ENCODE assay signal across 14 mouse cellular contexts in the genomic region with DNA sequence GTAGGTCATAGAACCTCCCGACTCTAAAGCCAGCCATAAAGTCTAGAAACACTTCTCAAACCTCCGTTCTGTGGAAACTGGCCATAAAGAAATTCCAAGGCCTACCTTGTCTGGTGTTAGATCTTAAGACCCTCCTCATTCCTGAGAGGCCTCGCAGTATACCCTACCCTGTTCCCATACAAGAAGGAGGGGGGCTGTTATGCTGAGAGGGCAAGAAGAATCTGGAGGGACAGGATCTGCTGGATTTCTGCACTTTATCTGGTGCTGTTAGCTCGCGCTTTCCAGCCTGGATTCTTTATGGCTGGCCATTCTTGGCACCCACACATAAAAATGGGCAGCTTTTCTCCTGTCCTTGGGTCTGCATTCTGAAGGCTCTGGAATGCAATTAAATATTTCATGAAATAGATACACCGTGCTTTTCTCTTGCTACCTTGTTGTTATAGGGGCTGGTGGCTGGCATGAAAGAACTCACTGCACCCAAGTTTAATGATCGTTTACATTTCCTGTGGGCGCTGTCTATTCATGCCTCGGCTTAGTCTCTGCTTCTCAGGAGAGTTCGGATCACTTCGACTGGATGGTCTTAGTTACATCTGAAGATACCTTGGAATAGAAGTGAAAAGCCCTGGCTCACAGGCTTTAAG. TPM values are rescaled to one million over a fixed set of nuclear protein-coding genes. Genes with fewer than 3 reads are reported as not detected.
DNase-seq lines count a peak whose midpoint lies in the region; ATAC-seq lines count a peak whose summit lies in the region.
"Had no signal": no experiment of that assay in that cellular context is flagged by ENCODE, and none has a peak within 500 bp of the region (broad histone marks: within the 10 kb centered on the region; RNA-seq: fewer than 3 reads in every experiment).

No protein-coding gene starts in this region.

- WGBS in embryonic facial prominence, embryonic 13.5 days: 61% methylated on average over 11 of the region's 11 CpGs
- WGBS in forebrain, embryonic 12.5 days: 78% methylated on average over 11 of the region's 11 CpGs

- H3K4me2 ChIP-seq in embryonic facial prominence, embryonic 13.5 days: peak overlapping the region; percentile 11; the same call in 1 of the 2 replicates
- H3K4me2 ChIP-seq in forebrain, embryonic 12.5 days: no peak overlapping the region
- H3K4me2 ChIP-seq: liver, embryonic 13.5 days; midbrain, embryonic 12.5 days had no signal

- peak overlapping the region; percentile 74 for H3K27ac ChIP-seq in embryonic facial prominence, embryonic 13.5 days
- H3K27ac ChIP-seq in forebrain, embryonic 12.5 days: no peak overlapping the region
- H3K27ac ChIP-seq: hindbrain, postnatal 0 days; liver, embryonic 13.5 days; midbrain, embryonic 12.5 days had no signal

- H3K9me3 ChIP-seq in embryonic facial prominence, embryonic 13.5 days: no peaks in the 10 kb centered on the region
- H3K9me3 ChIP-seq in forebrain, embryonic 12.5 days: no peaks in the 10 kb centered on the region
- H3K9me3 ChIP-seq: liver, embryonic 13.5 days; midbrain, embryonic 12.5 days had no signal

- H3K4me3 ChIP-seq in embryonic facial prominence, embryonic 13.5 days: no peak overlapping the region
- H3K4me3 ChIP-seq in forebrain, embryonic 12.5 days (replicated peaks): no peak overlapping the region
- H3K4me3 ChIP-seq: liver, embryonic 13.5 days; midbrain, embryonic 12.5 days had no signal

- H3K27me3 ChIP-seq in embryonic facial prominence, embryonic 13.5 days: no peaks in the 10 kb centered on the region
- H3K27me3 ChIP-seq in forebrain, embryonic 12.5 days: no peaks in the 10 kb centered on the region
- H3K27me3 ChIP-seq: liver, embryonic 13.5 days; midbrain, embryonic 12.5 days had no signal

- H3K4me1 ChIP-seq in embryonic facial prominence, embryonic 13.5 days: peaks cover 20% of the 10 kb centered on the region
- no peaks in the 10 kb centered on the region for H3K4me1 ChIP-seq in forebrain, embryonic 12.5 days
- H3K4me1 ChIP-seq: liver, embryonic 13.5 days had no signal

- peak; percentile 69 for DNase-seq in heart, adult 11 months
- DNase-seq in heart, adult 9 months (ENCODE audit: low spot score in 2 of 2): no peak
- DNase-seq in kidney, postnatal 10 days: peak; percentile 23
- DNase-seq in lung, postnatal 36 days: peak; percentile 6
- DNase-seq in left cerebral cortex, adult 18-20 months (ENCODE audit: low spot score in 2 of 2): no peak
- no peak for DNase-seq in cerebellum, postnatal 25 days
- DNase-seq: adrenal gland, adult 8-10 months; cerebellum, postnatal 14 days; heart, postnatal 10 days; liver, embryonic 13.5 days had no signal

- ATAC-seq in embryonic facial prominence, embryonic 13.5 days (ENCODE audit: insufficient number of reproducible peaks, insufficient read depth, low FRiP score, low TSS enrichment, low read depth): peak; percentile 56
- no peak for ATAC-seq in forebrain, embryonic 12.5 days (ENCODE audit: low FRiP score)
- ATAC-seq: hindbrain, postnatal 0 days had no signal

- 0 out of 2 replicates have a peak overlapping the region, but pooled peaks have one; percentile 6 for H3K9ac ChIP-seq in embryonic facial prominence, embryonic 13.5 days
- H3K9ac ChIP-seq in forebrain, embryonic 12.5 days: no peak overlapping the region
- H3K9ac ChIP-seq: liver, embryonic 13.5 days; midbrain, embryonic 12.5 days had no signal

- no peaks in the 10 kb centered on the region for H3K36me3 ChIP-seq in embryonic facial prominence, embryonic 13.5 days
- no peaks in the 10 kb centered on the region for H3K36me3 ChIP-seq in forebrain, embryonic 12.5 days (replicated peaks)
- H3K36me3 ChIP-seq: liver, embryonic 13.5 days; midbrain, embryonic 12.5 days had no signal

RNA-seq across cellular contexts. Expression of gene Fras1, which starts 39.1 kb away (rescaled TPM):
- 19.8 and 22.4 TPM in 2 replicates for polyA plus RNA-seq in embryonic facial prominence, embryonic 13.5 days (2015; fragmentation: Nextera tagmentation; extraction: Ambion mirVana)
- 10 to 100 TPM; 20.1 to 23.3 TPM for total RNA-seq in left cerebral cortex, adult 18-20 months (2021)
- 8.5 and 10.8 TPM in 2 replicates for polyA plus RNA-seq in forebrain, embryonic 12.5 days (2016; fragmentation: Nextera tagmentation; extraction: Ambion mirVana)

Comparison
In these comparisons a context has a peak if more than half of its experiments do, and no peak if none do; other contexts are left out.
1. DNase-seq: peak in heart, adult 11 months (single experiment), kidney, postnatal 10 days (single experiment) and lung, postnatal 36 days (single experiment); none in heart, adult 9 months (0 of 2), left cerebral cortex, adult 18-20 months (0 of 2) and cerebellum, postnatal 25 days (0 of 2).